Mouse (Mus musculus): ENCODE data around the gene Ksr1.

DNA sequence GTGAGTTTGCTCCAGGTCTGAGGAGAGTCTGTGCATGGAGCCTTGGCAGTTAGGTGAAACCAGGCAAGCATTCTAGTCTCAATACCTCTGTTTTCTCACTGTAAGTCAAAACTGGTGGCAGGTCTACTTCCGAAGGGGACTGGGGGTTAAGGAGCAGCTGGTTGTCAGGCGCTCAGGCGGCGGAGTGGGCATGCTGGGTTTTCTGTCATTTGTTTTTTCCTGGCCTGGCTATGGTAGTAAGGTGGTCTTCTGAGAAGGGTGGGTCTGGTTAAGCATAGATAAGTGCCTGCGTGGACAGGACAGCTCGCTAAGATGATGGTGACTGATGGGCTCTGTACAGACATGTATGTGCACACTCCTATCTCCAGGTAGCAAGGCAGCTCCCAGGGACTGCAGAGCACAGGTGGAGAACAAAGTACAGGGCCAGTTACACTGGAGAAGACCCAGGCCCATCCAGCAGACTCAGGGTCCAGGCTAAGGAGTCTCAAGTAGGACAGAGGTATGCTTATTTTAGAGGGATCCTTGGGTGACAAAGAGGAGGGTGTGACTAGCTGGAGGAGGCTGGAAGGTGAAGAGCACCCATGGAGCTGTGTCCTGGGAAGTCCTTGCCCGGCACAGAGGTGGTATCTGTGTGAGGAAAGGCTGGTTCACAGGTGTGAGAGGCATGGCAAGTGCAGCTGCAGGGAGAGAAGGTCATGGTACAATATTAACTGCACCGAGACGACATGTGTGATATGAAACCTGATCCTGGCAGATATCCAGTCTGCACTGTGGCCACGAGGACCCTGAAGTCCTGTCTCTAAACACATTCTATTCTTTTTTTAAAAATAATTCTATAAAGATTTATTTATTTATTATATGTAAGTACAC, 142.2 kb downstream of the Ksr1 start:
- TF ChIP-seq POLR2A (IDR thresholded peaks at IDR 0.05; ENCODE audit: insufficient read length, low read depth) = no peak
- no peak for TF ChIP-seq POLR2AphosphoS2 (IDR thresholded peaks at IDR 0.05; ENCODE audit: insufficient read length, low read depth)
- no peak for TF ChIP-seq USF1 (IDR thresholded peaks at IDR 0.05; ENCODE audit: low read depth)
- no peak for TF ChIP-seq REST (IDR thresholded peaks at IDR 0.05; ENCODE audit: insufficient read depth, insufficient read length)
- TF ChIP-seq CEBPB (IDR thresholded peaks at IDR 0.05; ENCODE audit: insufficient read depth, poor library complexity, severe bottlenecking) = no peak
